Mouse (Mus musculus) liver, embryonic 13.5 days (tissue): Measurements from ENCODE around the gene Megf9. TPM values are rescaled to one million over a fixed set of nuclear protein-coding genes. Genes with fewer than 3 reads are reported as not detected.

Source experiments
- ATAC-seq: fragments of 200-750 bp; cut with Nextera tagmentation; 2 replicates; pipeline ENCODE4 v1.8.0; 2017; ENCODE audit warnings: low read depth, mild to moderate bottlenecking, moderate number of reproducible peaks, moderate library complexity
- DNase-seq: peaks from one replicate; pipeline ENCODE4 v3.0.0; 2022
- H3K27ac ChIP-seq: fragments of 300-500 bp; sonication (generic); 2 replicates; pipeline ENCODE4 v1.5.1; 2015; ENCODE audit warnings: moderate library complexity, mild to moderate bottlenecking, inconsistent platforms
- H3K27me3 ChIP-seq: fragments of 300-500 bp; sonication (generic); 2 replicates; pipeline ENCODE4 v1.6.1; 2015; ENCODE audit warnings: mild to moderate bottlenecking, inconsistent platforms
- H3K36me3 ChIP-seq: fragments of 300-500 bp; sonication (generic); 2 replicates; pipeline ENCODE4 v1.6.1; 2015; ENCODE audit warnings: mild to moderate bottlenecking, inconsistent platforms
- H3K4me1 ChIP-seq: fragments of 300-500 bp; sonication (generic); replicated peaks from 2 replicates; pipeline ENCODE4 v1.6.1; 2015; ENCODE audit warnings: inconsistent platforms
- H3K4me2 ChIP-seq: fragments of 300-500 bp; sonication (generic); 2 replicates; pipeline ENCODE4 v1.6.1; 2015; ENCODE audit warnings: inconsistent platforms, mild to moderate bottlenecking, moderate library complexity
- H3K4me3 ChIP-seq: fragments of 300-500 bp; sonication (generic); replicated peaks from 2 replicates; pipeline ENCODE4 v1.5.1; 2015; ENCODE audit warnings: mild to moderate bottlenecking, inconsistent platforms
- H3K9ac ChIP-seq: fragments of 300-500 bp; sonication (generic); 2 replicates; pipeline ENCODE4 v1.6.1; 2015; ENCODE audit warnings: mild to moderate bottlenecking, inconsistent platforms
- H3K9me3 ChIP-seq: fragments of 300-500 bp; sonication (generic); replicated peaks from 2 replicates; pipeline ENCODE4 v1.6.1; 2016; ENCODE audit warnings: inconsistent platforms
- WGBS: fragments of 180-500 bp; shearing (Covaris S2); methylation state at CpG from one replicate; pipeline ENCODE4 v1.1.7; 2015; ENCODE audit not compliant: insufficient replicate concordance; 5-methylcytosine and 5-hydroxymethylcytosine counted together
- polyA plus RNA-seq: library from polyadenylated mRNA; unstranded; fragments of >200 nt; fragmentation: Nextera tagmentation; extraction: Ambion mirVana; gene quantifications from 2 replicates; pipeline ENCODE4 v1.2.1, GENCODE M21; 2015

The Megf9 gene
- polyA plus RNA-seq, 1 experiment from 2014 or later: 2.8 TPM

GRCm38 (mm10) chr4:70540743-70541142 lies 5.9 kb upstream of the Megf9 start:
- no peak overlapping the region for H3K4me2 ChIP-seq
- H3K36me3 ChIP-seq: no peaks in the 10 kb centered on the region
- H3K9ac ChIP-seq: no peak overlapping the region
- H3K4me3 ChIP-seq: no peak overlapping the region
- no peaks in the 10 kb centered on the region for H3K27me3 ChIP-seq
- DNase-seq: no peak
- WGBS: 59% methylated on average over 6 of the region's 6 CpGs
- no peak for ATAC-seq
- no peak overlapping the region for H3K27ac ChIP-seq
- H3K9me3 ChIP-seq: no peaks in the 10 kb centered on the region
- peaks cover 7% of the 10 kb centered on the region for H3K4me1 ChIP-seq

GRCm38 (mm10) chr4:70536661-70537580 lies 2.1 kb upstream of the Megf9 start:
- Histone ChIP-seq H3K4me2 (no peak overlapping the region), H3K9ac (no peak overlapping the region), H3K4me1 (peaks cover 34% of the 10 kb centered on the region), H3K36me3 (no peaks in the 10 kb centered on the region), H3K27me3 (no peaks in the 10 kb centered on the region), H3K4me3 (no peak overlapping the region), H3K27ac (no peak overlapping the region), H3K9me3 (no peaks in the 10 kb centered on the region)
- DNase-seq (no peak), ATAC-seq (no peak)
- 58% methylated on average over 2 of the region's 2 CpGs for WGBS

- no peak for DNase-seq
- no peaks in the 10 kb centered on the region for H3K27me3 ChIP-seq
Measured at GRCm38 (mm10) chr4:70535711-70536311, 1.0 kb upstream of the Megf9 start.

GRCm38 (mm10) chr4:70535289-70535688 lies 494 bp upstream of the Megf9 start:
- Histone ChIP-seq H3K4me2 (peak overlapping the region; percentile 98), H3K9ac (peak overlapping the region; percentile 88), H3K27me3 (no peaks in the 10 kb centered on the region), H3K9me3 (no peaks in the 10 kb centered on the region), H3K4me1 (peaks cover 45% of the 10 kb centered on the region), H3K4me3 (peak overlapping the region; percentile 89), H3K36me3 (no peaks in the 10 kb centered on the region), H3K27ac (peak overlapping the region; percentile 74)
- under 1% methylated on average over 18 of the region's 18 CpGs for WGBS
- DNase-seq (no peak), ATAC-seq (peak; percentile 56)

More at GRCm38 (mm10) chr4:70535711-70536311, 1.0 kb upstream of the Megf9 start:
- no peak for ATAC-seq
- WGBS: 38% methylated on average over 7 of the region's 7 CpGs
- peak overlapping the region; percentile 89 for H3K4me3 ChIP-seq
- no peaks in the 10 kb centered on the region for H3K9me3 ChIP-seq
- H3K9ac ChIP-seq: peak overlapping the region; percentile 88
- H3K36me3 ChIP-seq: no peaks in the 10 kb centered on the region
- peaks cover 42% of the 10 kb centered on the region for H3K4me1 ChIP-seq
- peak overlapping the region; percentile 74 for H3K27ac ChIP-seq
- peak overlapping the region; percentile 98 for H3K4me2 ChIP-seq

- H3K4me1 ChIP-seq: peaks cover 49% of the 10 kb centered on the region
- peak overlapping the region; percentile 89 for H3K4me3 ChIP-seq
- WGBS: 2% methylated on average over 66 of the region's 66 CpGs
- peak; percentile 24 for ATAC-seq
- peak overlapping the region; percentile 61 for H3K27ac ChIP-seq
- peak overlapping the region; percentile 98 for H3K4me2 ChIP-seq
- peak; percentile 31 for DNase-seq
- H3K36me3 ChIP-seq: no peaks in the 10 kb centered on the region
- no peaks in the 10 kb centered on the region for H3K27me3 ChIP-seq
- H3K9ac ChIP-seq: peak overlapping the region; percentile 92
- no peaks in the 10 kb centered on the region for H3K9me3 ChIP-seq
Measured at GRCm38 (mm10) chr4:70534078-70534890, 511 bp downstream of the Megf9 start.

- DNase-seq (no peak), ATAC-seq (no peak)
- Histone ChIP-seq H3K4me3 (peak overlapping the region; percentile 89), H3K9ac (peak overlapping the region; percentile 92), H3K36me3 (no peaks in the 10 kb centered on the region), H3K27me3 (no peaks in the 10 kb centered on the region), H3K9me3 (no peaks in the 10 kb centered on the region), H3K4me2 (peak overlapping the region; percentile 98), H3K4me1 (peaks cover 58% of the 10 kb centered on the region), H3K27ac (no peak overlapping the region)
- 67% methylated on average over 3 of the region's 3 CpGs for WGBS
Measured at GRCm38 (mm10) chr4:70533056-70533805, 1.6 kb downstream of the Megf9 start.

- Histone ChIP-seq H3K36me3 (no peaks in the 10 kb centered on the region), H3K4me3 (no peak overlapping the region), H3K9me3 (no peaks in the 10 kb centered on the region), H3K27me3 (no peaks in the 10 kb centered on the region), H3K27ac (no peak overlapping the region), H3K9ac (no peak overlapping the region), H3K4me2 (no peak overlapping the region), H3K4me1 (peaks cover 53% of the 10 kb centered on the region)
- ATAC-seq (no peak), DNase-seq (no peak)
- 75% methylated on average over 1 of the region's 1 CpGs for WGBS
Measured at GRCm38 (mm10) chr4:70531021-70531420, 3.8 kb downstream of the Megf9 start.

GRCm38 (mm10) chr4:70528622-70529021 lies 6.2 kb downstream of the Megf9 start:
- H3K27ac ChIP-seq: no peak overlapping the region
- peak; percentile 82 for ATAC-seq
- H3K4me2 ChIP-seq: 0 out of 2 replicates have a peak overlapping the region, but pooled peaks have one; percentile 10

GRCm38 (mm10) chr4:70523346-70523745 lies 11.4 kb downstream of the Megf9 start:
- ATAC-seq (no peak), DNase-seq (no peak)
- no peak overlapping the region for H3K4me3 ChIP-seq
- H3K36me3 ChIP-seq: no peaks in the 10 kb centered on the region
- no peak overlapping the region for H3K27ac ChIP-seq
- no peaks in the 10 kb centered on the region for H3K9me3 ChIP-seq
- no peaks in the 10 kb centered on the region for H3K27me3 ChIP-seq
- no peak overlapping the region for H3K9ac ChIP-seq
- H3K4me2 ChIP-seq: no peak overlapping the region
- WGBS: 37% methylated on average over 2 of the region's 2 CpGs
- H3K4me1 ChIP-seq: no peaks in the 10 kb centered on the region; the same call in 1 of the 2 replicates

More at GRCm38 (mm10) chr4:70528622-70529021, 6.2 kb downstream of the Megf9 start:
- Histone ChIP-seq H3K9ac (no peak overlapping the region), H3K27me3 (no peaks in the 10 kb centered on the region), H3K4me1 (peaks cover 37% of the 10 kb centered on the region), H3K4me3 (no peak overlapping the region), H3K9me3 (no peaks in the 10 kb centered on the region), H3K36me3 (no peaks in the 10 kb centered on the region)
- no peak for DNase-seq
- 28% methylated on average over 3 of the region's 3 CpGs for WGBS

GRCm38 (mm10) chr4:70521506-70522292 lies 13.1 kb downstream of the Megf9 start:
- Histone ChIP-seq H3K9ac (no peak overlapping the region), H3K4me1 (no peaks in the 10 kb centered on the region), H3K9me3 (no peaks in the 10 kb centered on the region), H3K36me3 (no peaks in the 10 kb centered on the region), H3K27ac (no peak overlapping the region), H3K4me3 (no peak overlapping the region), H3K4me2 (no peak overlapping the region), H3K27me3 (no peaks in the 10 kb centered on the region)
- ATAC-seq: no peak
- WGBS: 85% methylated on average over 1 of the region's 1 CpGs
- no peak for DNase-seq
